Mouse (Mus musculus) layer of hippocampus, adult 9-11 months (tissue): ENCODE measurements at regions not wholly inside any gene's neighbourhood (a gene's known extent, or its start where the extent isn't known, plus 50 kb on each side); places are given as distances from the start of the nearest gene placed in this dataset.

Source experiments
- DNase-seq: peaks from one replicate; pipeline ENCODE4 v3.0.0; 2022

DNA sequence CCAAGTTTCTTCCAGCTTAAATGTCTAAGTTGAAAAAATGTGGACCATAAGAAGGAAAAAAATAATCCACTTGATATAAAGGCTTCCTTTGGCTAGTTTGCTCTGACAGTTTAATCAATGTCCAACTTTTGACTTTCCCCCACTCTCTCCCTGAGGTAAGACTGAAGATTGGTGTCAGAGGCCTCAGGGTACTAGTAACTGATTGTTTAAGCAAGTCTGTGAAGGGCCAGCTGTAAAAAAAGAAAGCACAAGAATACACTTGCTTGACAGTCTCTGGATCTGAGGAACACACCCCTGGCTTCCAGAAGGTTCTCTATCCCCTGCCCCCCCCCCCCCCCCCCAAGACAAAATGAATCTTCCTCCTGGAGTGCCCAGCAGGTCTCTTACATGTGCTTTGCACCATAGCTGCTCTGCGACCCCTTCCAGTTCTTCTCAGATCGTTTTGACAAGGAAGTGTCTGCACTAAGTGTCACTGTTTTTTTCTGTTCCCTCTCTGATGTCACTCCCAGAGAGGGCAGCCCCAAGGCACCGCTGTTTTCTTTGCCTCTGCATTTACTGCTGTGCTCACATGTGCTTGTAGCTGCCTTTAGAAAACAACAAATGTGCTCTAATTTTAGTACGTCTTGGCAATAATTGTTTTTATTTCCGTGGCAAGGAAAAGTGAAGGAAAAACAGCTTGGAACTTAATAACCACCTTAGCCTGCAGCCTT, 462.1 kb upstream of the Nr2f2 start:
- no peak for DNase-seq

DNA sequence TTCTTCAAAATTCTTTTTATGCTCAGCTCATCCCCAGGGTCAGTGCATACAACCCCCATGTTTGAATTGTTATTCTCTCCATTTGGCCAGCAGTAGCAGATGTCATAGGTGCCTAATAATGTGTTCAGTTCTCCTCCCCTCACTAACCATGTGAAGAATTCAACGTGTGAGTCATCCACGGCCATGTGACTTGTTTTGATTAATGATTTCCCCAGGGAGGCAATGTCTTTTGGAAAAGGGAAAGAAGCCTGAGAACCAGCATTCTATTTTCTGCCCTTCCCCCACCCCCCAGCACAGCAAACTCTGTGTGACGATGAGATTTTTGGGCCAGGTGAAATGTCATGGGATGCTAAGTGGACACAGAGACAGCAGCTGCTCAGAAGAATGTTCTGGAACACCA, 459.5 kb upstream of the Nr2f2 start:
- DNase-seq: no peak

DNA sequence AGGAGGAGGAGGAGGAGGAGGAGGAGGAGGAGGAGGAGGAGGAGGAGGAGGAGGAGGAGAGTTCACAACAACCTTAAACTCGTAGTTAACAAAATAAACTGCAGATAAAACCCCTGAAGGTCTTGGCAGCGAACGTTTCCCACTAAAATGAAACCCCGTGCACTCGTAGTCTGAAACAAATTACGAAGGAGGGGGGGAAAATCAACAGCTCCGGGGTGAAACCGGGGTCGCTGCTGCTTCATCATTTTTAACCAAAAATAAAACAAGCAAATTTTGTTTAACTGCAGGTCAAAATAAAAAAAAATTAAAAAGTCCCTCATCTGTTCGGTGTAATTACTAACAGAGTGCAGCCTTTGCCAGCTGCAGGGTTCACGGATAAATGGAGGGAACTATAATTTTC, 456.5 kb upstream of the Nr2f2 start:
- no peak for DNase-seq

DNA sequence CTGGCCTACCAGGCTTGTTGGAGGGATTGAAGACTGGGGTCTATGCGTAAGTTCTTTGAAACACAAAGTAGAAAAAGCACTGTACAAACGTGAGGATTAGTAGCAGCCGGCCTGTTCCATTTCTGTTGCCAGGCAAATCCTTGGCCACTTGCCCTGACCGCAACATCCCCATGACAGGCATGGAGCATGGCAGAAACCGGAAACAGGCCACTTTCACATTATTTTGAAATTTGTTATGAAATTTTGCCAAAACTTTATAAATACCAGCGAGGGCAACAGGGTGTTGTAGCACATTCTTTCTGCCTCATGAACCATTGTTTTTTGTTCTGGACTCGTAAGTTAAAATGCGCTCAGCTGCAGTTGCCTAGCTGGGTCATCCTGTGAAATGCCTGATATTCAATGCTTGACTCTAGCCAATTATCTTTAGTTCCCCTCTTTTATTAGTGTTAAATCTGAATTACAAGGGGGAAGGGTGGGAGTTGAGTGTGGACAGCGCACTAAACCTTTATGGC, 455.8 kb upstream of the Nr2f2 start:
- DNase-seq: peak; percentile 9

DNA sequence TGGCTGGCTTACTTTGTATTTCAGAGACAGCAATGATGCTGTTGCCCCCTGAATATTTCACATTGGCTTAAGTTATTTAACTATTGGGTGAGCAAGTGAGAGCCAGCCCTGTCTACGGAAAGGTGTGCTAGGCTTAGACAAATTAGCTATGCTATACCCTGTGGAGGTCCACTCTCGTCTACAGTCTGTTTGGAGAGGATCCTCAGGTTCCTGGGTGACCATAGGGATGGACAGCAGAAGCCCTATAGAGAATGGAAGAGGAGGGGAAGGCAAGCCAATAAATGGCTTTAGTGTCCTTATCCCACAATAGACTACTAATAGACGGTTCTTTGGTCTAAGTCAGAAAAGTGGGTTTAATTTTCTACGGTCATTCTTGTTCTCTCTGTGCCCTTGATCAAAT, 455.3 kb upstream of the Nr2f2 start:
- no peak for DNase-seq

DNA sequence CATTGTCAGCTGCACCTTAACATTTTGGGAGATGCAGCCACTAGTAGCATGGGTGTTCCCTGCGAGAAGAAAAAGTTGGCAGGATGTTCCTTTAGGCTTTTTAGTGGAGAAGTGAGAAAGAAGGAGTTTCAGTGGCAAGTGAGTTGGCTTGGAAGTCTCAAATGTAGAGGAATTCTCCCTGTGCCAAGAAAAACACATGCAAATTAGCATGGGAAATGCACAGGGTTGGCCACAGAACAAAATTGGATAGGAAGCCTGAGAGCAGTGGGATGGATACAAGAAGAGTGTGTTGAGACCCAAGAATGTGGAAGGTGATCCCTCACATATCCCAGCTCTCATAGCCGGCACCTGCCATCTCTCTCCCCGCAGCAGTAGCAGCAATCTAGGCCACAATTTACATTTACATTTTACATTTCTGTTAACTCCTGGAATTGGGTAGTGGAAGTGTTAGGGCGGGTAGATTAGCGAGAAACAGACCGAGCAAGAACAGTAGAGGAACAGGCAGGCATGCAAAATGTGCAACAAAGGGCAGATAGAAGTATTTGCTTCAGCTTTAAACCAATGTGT, 450.9 kb upstream of the Nr2f2 start:
- DNase-seq: no peak

DNA sequence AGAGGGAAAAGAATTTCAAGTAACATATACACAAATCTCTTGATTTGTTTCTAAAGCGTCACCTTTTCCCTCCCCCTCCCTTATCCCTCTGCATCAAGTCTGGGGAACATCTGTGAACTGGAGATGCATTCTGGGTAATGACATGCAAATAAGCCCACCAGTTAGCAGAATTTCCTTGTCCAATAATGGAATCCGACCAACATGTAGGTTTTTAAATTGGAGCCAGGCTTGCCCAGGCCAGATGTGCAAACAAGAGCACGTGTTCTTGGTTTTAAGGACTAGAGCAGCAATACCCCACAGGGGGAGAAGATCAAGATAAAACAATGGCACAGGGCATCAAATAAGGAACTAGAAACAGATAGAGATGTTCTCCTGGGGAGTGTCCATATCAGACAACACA, 447.9 kb upstream of the Nr2f2 start:
- DNase-seq: no peak

DNA sequence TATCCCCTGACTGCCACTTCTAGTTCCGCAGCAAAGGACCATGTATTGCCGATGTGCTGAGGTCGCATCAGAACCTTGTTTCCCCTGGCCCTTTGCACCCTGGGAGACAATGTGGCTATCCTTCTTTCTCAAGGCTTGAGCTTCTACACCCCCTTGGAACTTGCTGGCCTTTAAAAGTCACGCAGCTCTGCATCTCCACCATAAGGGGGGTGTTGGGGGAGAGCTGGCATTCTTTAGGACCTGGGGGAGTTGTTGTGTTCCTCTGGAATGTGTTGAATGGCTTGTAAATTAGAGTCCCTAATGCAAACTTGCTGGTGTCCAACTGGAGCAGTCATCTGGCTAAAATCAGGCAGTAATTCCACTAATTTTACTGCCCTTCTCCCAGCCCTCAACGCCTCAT, 446.6 kb upstream of the Nr2f2 start:
- DNase-seq: no peak

DNA sequence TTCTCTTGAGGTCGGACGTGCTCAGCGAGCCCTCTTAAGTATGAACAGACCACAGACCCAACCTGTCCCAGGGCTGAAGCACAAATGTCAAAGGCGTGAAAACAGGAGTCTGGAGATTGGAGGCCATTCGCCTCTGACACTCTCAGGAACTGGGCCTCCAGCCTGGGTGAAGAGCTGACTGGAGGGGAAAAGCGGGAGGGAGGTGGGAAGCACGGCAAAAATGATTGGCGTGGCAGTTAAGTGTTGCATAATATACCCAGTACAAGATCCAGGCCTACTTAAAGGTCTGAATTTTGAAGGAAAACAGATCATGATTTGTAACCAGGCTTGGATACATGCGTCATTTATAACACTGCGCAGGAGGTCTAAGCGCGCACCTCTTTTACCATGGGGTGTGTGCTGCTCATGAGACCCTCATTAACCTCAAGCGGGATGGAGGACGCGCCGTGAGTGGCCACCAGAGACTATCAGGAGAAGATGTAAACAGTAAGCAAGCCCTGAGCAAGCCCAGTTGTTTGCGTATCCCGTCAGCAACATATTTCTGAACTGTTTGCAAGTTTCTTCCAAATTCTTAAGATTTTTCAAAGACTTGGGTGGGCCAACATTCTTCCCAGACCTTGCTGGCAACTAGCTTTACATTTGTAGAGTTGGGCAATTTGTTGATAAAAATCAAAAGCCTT, 444.0 kb upstream of the Nr2f2 start:
- DNase-seq: no peak

DNA sequence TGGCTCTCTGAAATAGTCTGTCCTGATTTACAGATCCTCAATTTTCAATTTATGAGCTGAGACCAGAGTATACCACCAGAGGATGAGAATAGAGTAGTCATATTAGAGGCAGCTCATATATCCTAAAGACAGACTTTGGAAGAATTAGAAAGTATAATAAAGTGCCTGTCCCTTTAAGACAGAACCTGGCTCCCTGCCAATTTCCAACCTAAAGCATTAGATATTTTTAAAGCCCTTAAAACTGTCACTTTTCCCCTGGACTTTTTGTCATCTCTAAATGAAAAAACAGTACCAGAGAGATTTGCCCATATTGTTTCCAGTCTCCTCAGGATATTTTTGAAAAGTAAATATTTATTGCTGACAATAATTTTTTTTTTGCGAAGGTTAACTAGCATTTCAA, 437.7 kb upstream of the Nr2f2 start:
- DNase-seq: no peak

DNA sequence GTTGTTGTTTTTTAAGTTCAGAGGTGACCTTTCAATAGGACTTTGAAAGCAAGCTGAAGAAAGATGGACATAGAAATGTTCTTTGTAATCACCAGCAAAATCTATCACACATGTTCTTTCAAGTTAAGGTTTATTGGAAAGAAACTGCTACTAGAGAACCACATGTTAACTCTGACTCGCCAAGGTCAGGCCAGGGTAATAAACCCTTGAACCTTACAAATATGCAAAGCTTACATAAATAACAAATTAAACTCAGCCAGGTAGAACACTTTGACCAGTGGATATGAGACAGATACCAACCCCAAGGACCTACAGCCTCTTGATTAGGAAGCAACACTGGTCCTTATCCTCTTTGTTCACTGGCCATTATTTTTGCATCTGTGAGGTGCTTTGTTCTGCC, 433.4 kb upstream of the Nr2f2 start:
- no peak for DNase-seq

DNA sequence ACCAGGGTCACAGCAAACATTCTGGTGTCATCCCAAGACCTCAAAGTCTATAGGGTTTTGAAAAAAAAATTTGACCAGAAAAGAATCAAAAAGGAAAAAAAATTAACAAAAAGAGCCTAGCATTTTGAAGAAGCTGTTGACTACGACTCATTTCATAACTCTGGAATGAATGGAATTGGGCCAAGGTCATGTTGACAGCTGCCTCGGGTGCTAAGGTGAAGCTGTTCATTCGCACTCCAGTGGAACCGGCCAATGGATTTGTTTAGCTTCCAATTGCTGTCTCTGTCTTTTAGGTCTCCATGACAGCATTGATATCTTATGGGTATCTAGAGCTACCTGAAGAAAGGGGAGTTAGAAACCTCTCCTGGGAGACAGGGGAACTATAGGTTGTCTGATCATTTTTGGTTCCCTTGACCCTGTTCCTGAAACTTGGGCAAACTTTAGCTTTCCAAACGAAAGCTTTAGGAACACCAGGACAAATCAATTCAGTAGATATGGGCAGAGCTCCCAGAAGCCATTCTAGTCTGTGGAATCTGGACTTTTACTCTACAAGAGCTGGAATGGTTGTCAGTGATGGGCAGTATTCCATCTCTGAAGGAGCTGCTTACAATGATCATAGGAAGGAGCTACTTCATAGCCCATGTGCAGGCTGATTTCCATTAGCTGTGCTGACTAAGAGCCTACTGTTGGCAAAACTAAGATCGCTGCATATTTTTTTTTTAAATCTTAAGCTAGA, 432.7 kb upstream of the Nr2f2 start:
- DNase-seq: no peak

DNA sequence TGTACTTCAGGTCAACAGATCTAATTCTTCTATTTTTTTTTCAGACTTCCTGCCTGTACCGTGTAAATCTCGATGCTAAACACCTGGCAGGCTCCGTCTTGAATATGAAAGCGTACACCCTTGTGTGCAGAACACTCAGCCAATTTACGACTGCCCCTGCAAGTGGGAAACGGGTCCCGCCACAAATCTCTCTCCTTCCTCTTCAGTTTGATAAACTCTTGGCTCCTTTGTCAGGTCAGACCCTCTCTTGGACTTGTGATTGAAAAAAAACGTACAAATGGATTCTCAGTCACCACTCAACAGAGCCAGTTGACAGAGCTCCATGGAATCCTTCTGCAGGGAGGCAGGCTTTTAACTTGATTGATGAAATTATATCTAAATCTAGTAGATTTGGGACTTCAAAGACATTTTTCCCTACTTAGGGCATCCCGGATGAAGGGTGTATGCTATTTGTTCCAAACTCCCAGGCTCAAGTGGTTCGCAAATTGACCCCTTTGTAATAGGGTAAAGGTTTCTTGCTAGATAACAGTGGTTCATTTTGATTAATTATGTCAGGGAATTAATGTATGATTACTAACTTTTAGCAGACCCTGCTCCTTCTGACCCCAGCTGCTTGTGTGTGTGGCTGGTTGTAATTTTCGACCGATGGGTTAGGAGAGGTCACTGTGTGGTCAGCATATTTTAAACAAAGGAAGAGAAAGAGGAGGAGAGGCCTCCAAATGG, 429.7 kb upstream of the Nr2f2 start:
- DNase-seq: no peak

DNA sequence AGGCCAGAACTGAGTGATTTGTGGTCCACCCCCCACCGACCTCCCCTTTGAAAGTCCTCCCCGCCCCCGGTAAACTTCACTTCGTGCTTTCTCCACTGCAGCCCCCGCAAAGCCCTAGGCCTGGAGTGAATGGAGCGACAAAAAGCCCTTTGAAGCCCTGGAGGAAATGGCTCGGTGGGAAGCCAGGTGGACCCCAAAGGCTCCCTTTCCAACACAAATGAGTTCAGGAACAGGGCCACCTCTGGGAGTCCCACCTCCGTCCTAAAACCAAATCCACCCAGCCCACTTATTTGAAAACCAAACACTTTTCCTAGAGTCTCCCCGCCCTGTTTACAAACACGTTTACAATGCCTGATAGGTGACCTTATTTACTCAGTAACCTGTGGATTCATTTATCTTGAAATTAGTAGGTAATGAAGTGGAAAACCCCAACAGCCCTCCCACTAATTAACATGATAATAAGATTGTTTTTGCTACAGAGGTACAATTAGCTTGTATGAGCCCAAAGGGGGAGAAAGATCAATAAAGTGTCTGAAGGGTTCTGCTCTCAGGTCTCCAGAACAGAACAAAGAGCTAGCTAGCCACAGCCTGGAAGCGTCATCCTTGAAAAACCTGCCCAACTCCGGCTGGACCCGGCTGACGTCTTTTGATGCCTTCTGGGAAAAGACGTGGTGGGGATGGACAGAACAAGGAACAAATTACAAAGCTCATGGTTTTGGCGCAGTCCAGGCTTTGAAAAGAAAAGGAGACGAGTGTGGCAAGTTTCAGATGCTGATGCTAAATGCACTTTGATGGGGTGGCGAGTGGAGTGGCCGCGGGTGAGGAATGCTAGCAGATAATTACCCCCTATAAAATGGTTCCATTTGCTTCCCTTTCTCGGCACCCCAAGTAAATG, 422.6 kb upstream of the Nr2f2 start:
- DNase-seq: no peak

DNA sequence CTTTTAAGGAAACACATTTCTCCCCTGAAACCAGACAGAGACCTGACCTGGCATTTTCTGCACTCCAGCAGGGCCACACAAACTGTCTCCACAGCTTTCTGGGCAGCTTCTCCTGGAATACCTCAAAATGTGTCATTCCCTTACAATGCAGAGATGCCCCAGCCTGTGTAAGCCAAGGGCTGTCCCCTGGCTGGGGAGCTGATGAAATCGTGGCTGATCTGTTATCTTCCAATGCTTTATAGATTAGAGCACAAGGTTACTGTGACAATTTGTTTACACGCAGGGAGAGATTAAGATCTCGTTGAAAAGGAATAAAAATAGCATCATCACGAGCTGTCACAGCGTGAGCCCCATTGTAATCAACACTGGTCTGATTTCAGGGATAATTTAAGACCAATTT, 421.4 kb upstream of the Nr2f2 start:
- no peak for DNase-seq

DNA sequence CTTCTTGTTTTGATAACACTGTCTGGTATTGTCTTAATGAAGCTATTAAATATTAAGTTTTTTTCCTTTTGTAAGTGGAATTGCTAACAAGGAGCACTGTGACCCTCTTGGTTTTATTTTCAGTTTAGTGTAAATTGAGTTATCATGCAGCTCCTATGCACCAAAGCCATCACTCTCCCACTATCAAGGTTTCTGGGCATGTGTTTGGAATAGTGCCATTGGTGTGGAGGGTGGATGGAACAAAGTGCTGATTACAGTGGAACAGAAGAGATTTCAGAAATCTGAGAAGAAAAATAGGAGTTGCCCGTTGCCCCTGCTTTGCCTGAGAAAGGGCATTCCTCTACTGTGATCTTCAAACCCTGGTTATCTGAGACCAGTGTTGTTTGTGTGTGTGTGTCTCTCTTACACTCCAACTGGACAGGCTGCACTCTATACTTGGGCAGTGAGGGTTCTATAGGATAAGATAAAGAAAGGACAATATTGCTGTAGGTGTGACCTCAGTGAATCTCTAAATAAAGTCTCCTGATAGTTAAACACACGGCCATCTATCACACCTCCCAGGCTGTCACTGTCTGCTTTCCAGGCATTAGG, 414.3 kb upstream of the Nr2f2 start:
- DNase-seq: no peak

DNA sequence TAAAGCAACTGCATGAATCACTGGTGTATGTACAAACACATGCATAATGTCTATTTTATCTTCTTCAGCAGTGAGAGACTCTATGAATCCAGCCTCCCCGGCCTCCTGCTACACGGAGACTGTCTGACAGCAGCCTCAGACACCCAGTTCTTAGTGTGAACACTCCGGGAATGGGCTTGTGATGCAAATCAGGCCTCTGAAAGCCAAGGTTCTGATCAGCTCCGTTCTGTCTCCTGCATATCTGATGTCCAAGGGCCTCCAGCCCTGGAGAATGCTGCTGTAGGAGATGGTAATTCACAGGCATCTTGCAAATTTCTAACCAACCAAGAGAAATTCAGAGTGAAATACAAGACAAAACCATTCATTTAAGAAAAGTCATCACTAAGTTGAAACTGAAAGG, 411.2 kb upstream of the Nr2f2 start:
- DNase-seq: no peak

DNA sequence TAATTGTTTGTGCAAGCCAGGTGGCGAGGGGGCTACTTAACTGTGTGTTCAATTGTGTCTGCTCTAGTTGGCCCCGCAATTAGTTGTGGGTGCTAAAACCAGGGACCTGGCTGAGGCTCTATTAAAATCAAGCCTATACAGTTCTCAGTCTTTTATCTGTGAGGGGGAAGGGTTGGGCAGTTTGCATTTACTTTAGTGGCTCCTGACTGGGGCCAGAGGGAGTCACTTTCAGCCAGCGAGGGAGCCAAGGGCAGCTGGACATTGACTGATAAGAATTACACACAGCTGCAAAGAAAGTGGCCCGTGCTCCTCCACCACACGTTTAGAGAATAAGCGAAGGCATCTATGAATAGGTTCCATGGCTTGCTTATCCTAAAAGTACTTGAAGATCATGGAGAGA, 403.1 kb upstream of the Nr2f2 start:
- DNase-seq: no peak

DNA sequence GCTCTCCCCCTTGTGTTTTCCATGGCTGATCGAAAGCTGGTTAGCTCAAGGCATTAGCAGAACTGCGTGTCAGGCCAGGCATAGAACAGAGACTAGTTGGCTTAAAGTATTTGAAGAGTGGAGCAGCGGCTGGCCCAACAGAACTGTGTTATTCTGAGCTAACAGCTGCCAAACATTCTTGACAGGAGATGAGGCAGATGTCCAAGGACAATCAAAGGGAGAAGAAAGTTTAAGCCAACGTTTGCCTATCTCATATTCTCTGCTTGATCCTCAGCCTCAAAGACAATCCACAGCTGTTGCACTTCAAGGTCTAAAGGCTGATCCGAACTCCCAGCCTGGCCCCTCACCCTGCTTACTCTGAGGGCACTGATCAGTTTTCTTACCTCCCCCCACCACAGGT, 401.2 kb upstream of the Nr2f2 start:
- DNase-seq: no peak

DNA sequence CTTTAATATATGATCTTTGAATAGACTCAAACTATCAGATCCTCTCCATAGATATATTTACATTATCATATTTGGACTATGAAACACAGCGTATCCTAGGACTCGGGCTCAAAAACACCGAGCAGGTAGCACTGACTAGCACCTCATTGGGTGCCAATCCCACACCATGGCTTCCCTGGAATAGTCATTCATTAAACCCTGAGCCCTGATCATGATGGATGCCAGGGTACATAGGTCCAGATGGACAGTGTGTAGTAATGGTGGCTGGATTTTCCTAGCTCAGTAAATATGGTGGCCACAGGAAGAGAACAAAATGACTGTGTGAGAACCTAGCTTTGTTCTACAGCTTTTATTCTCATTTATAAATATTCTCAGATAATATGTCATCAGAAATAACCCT, 390.1 kb upstream of the Nr2f2 start:
- no peak for DNase-seq

DNA sequence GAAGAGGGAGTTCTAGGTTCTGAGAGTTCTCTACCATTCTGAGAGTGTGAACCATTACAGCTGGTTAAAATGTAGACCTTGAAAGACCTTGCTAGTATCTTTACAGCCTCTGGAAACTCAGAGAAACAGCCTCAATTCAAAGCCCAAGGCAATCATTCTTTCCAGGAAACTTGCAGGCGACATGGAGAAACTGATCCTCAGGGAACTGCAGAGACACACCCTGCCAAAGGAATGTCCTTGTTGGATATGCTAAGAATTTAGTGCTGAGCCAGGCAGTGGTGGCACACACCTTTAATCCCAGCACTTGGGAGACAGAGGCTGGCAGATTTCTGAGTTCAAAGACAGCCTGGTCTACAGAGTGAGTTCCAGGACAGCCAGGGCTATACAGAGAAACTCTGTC, 388.3 kb upstream of the Nr2f2 start:
- DNase-seq: no peak

DNA sequence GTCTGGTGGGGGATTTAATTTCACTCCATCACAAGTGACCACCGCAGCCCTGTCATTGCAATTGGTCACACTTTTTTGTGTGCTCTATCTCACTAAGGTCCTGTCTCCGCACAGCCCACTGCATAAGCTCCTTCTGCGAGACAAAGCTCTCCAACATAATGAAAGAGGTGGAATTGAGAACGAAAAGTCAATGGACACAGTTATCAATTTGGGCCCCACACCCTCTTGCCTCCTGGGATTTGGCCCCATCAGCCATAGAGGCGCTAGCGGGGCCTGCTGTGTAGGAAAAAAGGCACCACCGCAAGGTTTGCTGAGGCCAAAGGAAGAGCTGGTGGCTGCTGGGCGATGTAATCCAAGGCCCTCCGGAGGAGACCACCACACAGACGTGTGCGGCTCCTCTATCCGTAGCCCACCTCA, 386.3 kb upstream of the Nr2f2 start:
- no peak for DNase-seq
